Mouse (Mus musculus) embryonic facial prominence, embryonic 12.5 days (tissue): Measurements from ENCODE around the gene Ppp1r1b. TPM values are rescaled to one million over a fixed set of nuclear protein-coding genes. Genes with fewer than 3 reads are reported as not detected.

ENCODE experiments used
- ATAC-seq: fragments of 200-750 bp; cut with Nextera tagmentation; 2 replicates; pipeline ENCODE4 v1.8.0; 2017; ENCODE audit not compliant: insufficient number of reproducible peaks, insufficient read depth, low FRiP score, low TSS enrichment
- H3K27ac ChIP-seq: fragments of 300-500 bp; sonication (generic); 2 replicates; pipeline ENCODE4 v1.5.1; 2016; ENCODE audit warnings: mild to moderate bottlenecking
- H3K27me3 ChIP-seq: fragments of 300-500 bp; sonication (generic); 2 replicates; pipeline ENCODE4 v1.6.1; 2016; ENCODE audit warnings: mild to moderate bottlenecking, moderate library complexity
- H3K36me3 ChIP-seq: fragments of 300-500 bp; sonication (generic); 2 replicates; pipeline ENCODE4 v1.6.1; 2016; ENCODE audit warnings: mild to moderate bottlenecking
- H3K4me1 ChIP-seq: fragments of 300-500 bp; sonication (generic); 2 replicates; pipeline ENCODE4 v1.6.1; 2016
- H3K4me2 ChIP-seq: fragments of 300-500 bp; sonication (generic); replicated peaks from 2 replicates; pipeline ENCODE4 v1.6.1; 2016; ENCODE audit warnings: mild to moderate bottlenecking, moderate library complexity
- H3K4me3 ChIP-seq: fragments of 300-500 bp; sonication (generic); 2 replicates; pipeline ENCODE4 v1.5.1; 2016; ENCODE audit warnings: mild to moderate bottlenecking
- H3K9ac ChIP-seq: fragments of 300-500 bp; sonication (generic); 2 replicates; pipeline ENCODE4 v1.6.1; 2016; ENCODE audit warnings: mild to moderate bottlenecking, moderate library complexity
- H3K9me3 ChIP-seq: fragments of 300-500 bp; sonication (generic); 2 replicates; pipeline ENCODE4 v1.6.1; 2016; ENCODE audit warnings: mild to moderate bottlenecking, moderate library complexity
- WGBS: fragments of 180-500 bp; shearing (Covaris S2); methylation state at CpG from one replicate; pipeline ENCODE4 v1.1.7; 2016; 5-methylcytosine and 5-hydroxymethylcytosine counted together
- polyA plus RNA-seq: library from polyadenylated mRNA; unstranded; fragments of >200 nt; fragmentation: Nextera tagmentation; extraction: Ambion mirVana; gene quantifications from 2 replicates; pipeline ENCODE4 v1.2.1, GENCODE M21; 2016

The Ppp1r1b gene
- polyA plus RNA-seq, 1 experiment from 2014 or later = 1.0 TPM

DNA sequence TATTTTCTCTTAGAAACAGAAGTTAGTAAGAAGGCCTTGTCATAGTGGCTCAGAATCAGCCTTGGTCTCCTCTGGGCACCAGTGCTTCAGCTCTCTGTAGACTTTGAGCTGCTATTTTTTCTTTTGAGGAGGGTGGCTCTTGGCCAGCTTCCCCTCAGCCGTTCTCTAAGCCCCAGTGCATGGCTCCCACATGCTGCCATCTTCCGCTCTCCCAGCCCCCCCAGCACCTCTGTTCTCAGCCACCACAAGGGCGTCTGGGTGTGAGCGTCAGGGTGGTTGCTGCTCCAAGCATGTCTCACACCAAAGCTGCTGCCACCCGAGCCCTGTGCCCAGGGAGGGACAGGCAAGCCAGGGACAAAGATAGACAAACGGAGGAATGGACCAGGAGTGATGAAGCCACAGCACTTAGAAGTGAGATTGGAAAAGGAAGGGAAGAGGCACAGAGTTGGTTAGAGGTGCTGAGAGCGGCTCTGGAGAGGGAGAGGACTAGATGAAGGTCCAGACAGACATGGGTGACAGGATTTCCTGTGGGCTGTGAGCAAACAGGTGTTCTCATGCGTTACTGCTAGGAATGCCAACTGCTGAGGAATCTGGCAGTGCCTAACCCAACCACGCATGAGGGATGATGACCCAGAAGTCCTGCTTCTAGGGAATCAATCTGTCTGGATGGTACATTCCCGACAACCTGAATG, 19.1 kb downstream of the Ppp1r1b start:
- ATAC-seq = no peak
- no peaks in the 10 kb centered on the region for H3K36me3 ChIP-seq
- H3K9ac ChIP-seq = no peak overlapping the region
- peaks cover 13% of the 10 kb centered on the region for H3K4me1 ChIP-seq
- H3K4me2 ChIP-seq = no peak overlapping the region
- H3K9me3 ChIP-seq = no peaks in the 10 kb centered on the region
- WGBS = 83% methylated on average over 10 of the region's 10 CpGs
- H3K27ac ChIP-seq = no peak overlapping the region
- no peaks in the 10 kb centered on the region for H3K27me3 ChIP-seq
- H3K4me3 ChIP-seq = no peak overlapping the region

DNA sequence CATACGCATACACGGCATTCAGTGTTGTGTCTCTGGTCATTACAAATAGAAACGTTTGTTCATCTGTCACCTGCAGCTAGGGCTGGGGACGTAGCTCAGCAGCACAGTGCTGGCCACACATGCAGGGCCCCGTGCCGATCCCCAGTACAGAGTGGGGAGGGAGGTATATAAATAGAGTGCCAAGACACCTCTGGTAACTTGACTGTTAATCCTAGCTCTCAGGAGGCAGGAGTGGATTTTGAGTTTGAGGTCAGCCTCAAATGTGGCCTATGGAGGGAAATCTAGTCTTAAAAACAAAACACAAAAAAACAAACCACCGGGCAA, 19.6 kb downstream of the Ppp1r1b start:
- H3K27ac ChIP-seq = no peak overlapping the region
- H3K4me3 ChIP-seq = no peak overlapping the region
- no peak for ATAC-seq
- WGBS = 83% methylated on average over 7 of the region's 7 CpGs
- H3K9ac ChIP-seq = no peak overlapping the region
- H3K27me3 ChIP-seq = no peaks in the 10 kb centered on the region
- H3K9me3 ChIP-seq = no peaks in the 10 kb centered on the region
- H3K36me3 ChIP-seq = 0 out of 2 replicates have a peak, but pooled peaks cover under 1% of the 10 kb centered on the region
- H3K4me2 ChIP-seq = no peak overlapping the region
- peaks cover 12% of the 10 kb centered on the region for H3K4me1 ChIP-seq

DNA sequence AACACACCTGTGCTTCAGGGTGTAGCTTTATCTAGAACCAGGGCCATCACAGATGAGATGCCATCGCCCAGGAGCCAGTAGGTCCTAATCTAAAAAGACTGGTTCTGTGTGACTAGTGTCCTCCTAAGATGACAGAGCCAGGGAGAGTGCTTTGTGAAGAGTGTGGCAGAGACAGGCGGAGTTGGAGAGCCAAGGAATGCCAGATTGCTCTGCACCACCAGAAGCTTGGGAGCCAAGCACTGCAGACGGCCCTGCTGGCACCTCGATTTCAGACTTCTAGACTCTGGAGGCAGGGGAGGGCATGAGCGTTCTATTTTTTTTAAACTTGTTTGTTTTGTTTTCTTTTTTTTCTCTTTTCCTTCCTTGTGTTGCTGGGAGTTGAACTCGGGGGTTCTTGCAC, 21.1 kb downstream of the Ppp1r1b start:
- Histone ChIP-seq H3K36me3 (peaks cover 7% of the 10 kb centered on the region; the same call in 1 of the 2 replicates), H3K9ac (no peak overlapping the region), H3K4me2 (no peak overlapping the region), H3K27ac (no peak overlapping the region), H3K4me3 (no peak overlapping the region), H3K9me3 (no peaks in the 10 kb centered on the region), H3K27me3 (no peaks in the 10 kb centered on the region), H3K4me1 (peaks cover 12% of the 10 kb centered on the region)
- ATAC-seq = no peak
- WGBS = 82% methylated on average over 6 of the region's 6 CpGs

DNA sequence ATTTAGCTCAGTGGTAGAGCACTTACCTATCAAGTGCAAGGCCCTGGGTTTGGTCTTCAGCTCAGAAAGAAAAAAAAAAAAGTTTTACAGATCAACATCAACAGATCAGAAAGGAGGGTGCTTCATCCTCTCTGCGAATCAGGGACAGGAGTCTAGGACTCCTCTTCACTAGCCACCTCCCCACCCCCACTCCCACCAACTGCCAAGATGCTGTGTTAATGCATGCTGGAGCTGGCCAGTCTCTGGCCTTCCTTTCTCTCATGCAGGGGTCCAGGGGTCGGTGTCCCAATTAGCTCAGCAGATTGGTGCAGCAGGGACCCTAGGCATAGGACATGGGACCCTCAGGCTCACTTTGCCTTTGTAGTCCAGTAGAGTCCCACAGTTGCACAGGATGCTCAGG, 22.4 kb downstream of the Ppp1r1b start:
- peaks cover 12% of the 10 kb centered on the region for H3K4me1 ChIP-seq
- no peaks in the 10 kb centered on the region for H3K9me3 ChIP-seq
- H3K36me3 ChIP-seq = peaks cover 20% of the 10 kb centered on the region
- no peak overlapping the region for H3K4me2 ChIP-seq
- H3K4me3 ChIP-seq = no peak overlapping the region
- H3K27me3 ChIP-seq = no peaks in the 10 kb centered on the region
- WGBS = 67% methylated on average over 2 of the region's 2 CpGs
- no peak overlapping the region for H3K9ac ChIP-seq
- ATAC-seq = no peak
- H3K27ac ChIP-seq = no peak overlapping the region

DNA sequence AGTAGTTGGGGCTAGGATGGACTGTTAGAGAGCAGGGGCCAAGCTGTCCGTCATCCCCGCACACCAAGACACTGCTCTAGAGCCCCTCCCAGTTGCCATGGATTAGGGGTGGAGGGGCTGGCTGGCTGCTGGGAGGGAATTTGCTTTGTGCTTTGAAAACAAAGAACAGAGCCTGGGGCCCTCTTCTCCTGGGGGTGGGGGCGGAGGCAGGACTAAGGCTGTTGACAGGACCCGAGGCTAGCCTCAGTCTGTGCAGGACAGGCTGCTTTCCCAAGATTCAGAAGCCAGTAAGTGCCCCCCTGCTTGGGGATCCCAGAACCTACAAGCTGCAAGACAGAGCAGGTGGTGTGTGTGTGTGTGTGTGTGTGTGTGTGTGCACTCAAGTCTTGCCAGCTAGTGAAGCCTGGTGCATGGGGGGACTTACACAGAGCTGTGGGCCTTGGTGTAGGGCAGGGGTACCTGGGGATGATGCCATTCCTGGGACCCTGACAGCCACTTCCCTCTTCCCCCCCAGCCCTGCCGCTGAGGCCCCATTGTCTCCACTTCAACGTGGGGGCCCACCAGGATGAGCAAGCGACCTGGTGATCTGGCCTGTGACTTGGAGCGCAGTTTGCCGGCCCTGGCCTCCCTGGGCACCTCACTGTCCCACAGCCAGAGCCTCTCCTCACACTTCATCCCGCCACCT, 23.5 kb downstream of the Ppp1r1b start:
- WGBS = 38% methylated on average over 10 of the region's 10 CpGs
- no peak overlapping the region for H3K9ac ChIP-seq
- H3K4me1 ChIP-seq = peaks cover 12% of the 10 kb centered on the region
- H3K9me3 ChIP-seq = no peaks in the 10 kb centered on the region
- no peaks in the 10 kb centered on the region for H3K27me3 ChIP-seq
- no peak overlapping the region for H3K4me3 ChIP-seq
- ATAC-seq = no peak
- H3K27ac ChIP-seq = no peak overlapping the region
- 0 out of 2 replicates have a peak overlapping the region, but pooled peaks have one; percentile 3 for H3K4me2 ChIP-seq
- H3K36me3 ChIP-seq = peaks cover 31% of the 10 kb centered on the region

DNA sequence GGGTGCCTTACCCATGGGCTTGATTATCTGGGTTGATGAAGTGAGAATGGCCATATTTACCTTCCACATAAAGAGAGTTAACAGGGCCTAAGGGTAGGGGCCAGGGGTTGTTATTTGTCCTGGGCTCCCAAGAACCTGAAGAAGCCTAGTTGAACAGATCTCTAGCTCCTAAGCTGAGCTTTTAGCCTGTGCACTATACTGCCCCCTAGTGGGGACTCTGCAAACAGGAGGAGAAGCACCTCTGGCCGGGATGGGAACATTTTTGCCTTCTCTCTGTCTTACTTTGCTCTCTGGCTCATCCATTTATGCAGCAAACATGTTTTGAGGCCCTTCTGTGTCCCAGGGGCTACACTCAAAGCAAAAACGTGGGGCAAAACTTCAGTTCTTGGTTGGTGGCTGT, 24.2 kb downstream of the Ppp1r1b start:
- no peak overlapping the region for H3K4me3 ChIP-seq
- no peak overlapping the region for H3K27ac ChIP-seq
- no peaks in the 10 kb centered on the region for H3K9me3 ChIP-seq
- peaks cover 12% of the 10 kb centered on the region for H3K4me1 ChIP-seq
- H3K4me2 ChIP-seq = no peak overlapping the region
- 8% methylated on average over 2 of the region's 2 CpGs for WGBS
- ATAC-seq = no peak
- peaks cover 38% of the 10 kb centered on the region for H3K36me3 ChIP-seq
- H3K9ac ChIP-seq = no peak overlapping the region
- H3K27me3 ChIP-seq = no peaks in the 10 kb centered on the region

DNA sequence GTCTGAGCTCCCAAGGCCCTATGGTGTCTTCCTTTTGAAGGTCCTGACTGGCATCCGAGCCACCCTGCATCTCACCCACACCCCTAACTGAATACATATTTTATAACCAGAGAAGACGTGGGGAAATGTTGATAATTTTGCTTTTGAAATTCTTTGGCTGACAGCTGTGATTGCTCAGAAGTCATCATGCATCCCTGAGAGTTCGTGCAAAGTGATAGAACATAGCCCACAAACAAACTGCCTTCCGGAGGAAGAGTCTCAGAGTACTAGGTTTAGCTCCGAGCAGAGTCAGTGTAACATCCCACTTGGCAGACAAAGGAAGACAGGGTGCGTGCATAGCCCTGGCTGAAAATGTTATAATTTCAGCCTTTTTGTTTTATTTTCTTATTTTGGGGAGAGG, 25.0 kb downstream of the Ppp1r1b start:
- H3K9ac ChIP-seq = no peak overlapping the region
- H3K4me3 ChIP-seq = no peak overlapping the region
- WGBS = 86% methylated on average over 6 of the region's 6 CpGs
- H3K4me1 ChIP-seq = peaks cover 12% of the 10 kb centered on the region
- no peak for ATAC-seq
- peaks cover 47% of the 10 kb centered on the region for H3K36me3 ChIP-seq
- no peaks in the 10 kb centered on the region for H3K27me3 ChIP-seq
- no peak overlapping the region for H3K27ac ChIP-seq
- H3K4me2 ChIP-seq = no peak overlapping the region
- no peaks in the 10 kb centered on the region for H3K9me3 ChIP-seq

DNA sequence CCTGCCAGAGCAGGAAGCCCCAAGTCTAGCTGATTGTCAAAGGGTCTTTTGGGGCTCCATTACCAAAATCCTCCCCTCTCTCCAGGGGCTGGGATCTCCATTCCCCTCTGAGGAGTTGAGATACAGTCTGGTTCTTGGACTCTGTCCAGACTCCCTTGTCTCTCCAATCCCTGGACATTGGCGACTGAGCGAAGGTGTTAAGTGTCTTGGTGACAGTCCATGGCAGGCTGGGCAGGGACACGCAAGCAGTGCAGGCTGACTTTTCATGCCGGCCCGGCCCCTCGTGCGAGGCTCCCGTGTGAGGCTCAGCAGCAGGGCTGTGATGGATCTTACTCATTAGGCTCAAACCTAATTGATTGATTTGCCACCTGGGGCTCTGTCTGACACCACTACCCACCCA, 26.1 kb downstream of the Ppp1r1b start:
- no peaks in the 10 kb centered on the region for H3K9me3 ChIP-seq
- H3K4me1 ChIP-seq = peaks cover 12% of the 10 kb centered on the region
- 83% methylated on average over 8 of the region's 8 CpGs for WGBS
- H3K4me3 ChIP-seq = no peak overlapping the region
- no peak overlapping the region for H3K9ac ChIP-seq
- H3K36me3 ChIP-seq = peaks cover 57% of the 10 kb centered on the region
- H3K4me2 ChIP-seq = no peak overlapping the region
- no peak overlapping the region for H3K27ac ChIP-seq
- no peak for ATAC-seq
- H3K27me3 ChIP-seq = no peaks in the 10 kb centered on the region

DNA sequence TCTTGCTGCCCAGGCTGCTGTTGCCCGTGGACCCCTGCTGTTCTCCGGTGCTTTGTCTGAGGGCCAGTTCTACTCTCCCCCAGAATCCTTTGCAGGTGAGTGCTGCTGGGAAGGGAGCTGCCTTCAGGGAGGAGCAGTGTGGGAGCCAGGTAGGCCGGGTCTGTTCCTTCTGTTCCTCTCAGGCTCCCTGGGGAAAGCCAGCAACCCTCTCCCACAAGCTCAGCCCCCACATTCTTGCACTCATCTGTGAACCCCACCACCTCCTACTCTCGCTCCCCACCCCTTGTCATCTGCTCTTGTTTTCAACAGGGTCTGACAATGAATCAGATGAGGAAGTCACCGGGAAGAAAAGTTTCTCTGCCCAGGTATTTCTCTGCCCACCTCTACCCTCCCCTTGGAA, 28.6 kb downstream of the Ppp1r1b start:
- Histone ChIP-seq H3K27me3 (no peaks in the 10 kb centered on the region), H3K4me2 (no peak overlapping the region), H3K9ac (no peak overlapping the region), H3K9me3 (no peaks in the 10 kb centered on the region), H3K4me1 (peaks cover 4% of the 10 kb centered on the region), H3K36me3 (peaks cover 72% of the 10 kb centered on the region), H3K4me3 (no peak overlapping the region), H3K27ac (no peak overlapping the region)
- WGBS = 75% methylated on average over 5 of the region's 5 CpGs
- ATAC-seq = no peak

DNA sequence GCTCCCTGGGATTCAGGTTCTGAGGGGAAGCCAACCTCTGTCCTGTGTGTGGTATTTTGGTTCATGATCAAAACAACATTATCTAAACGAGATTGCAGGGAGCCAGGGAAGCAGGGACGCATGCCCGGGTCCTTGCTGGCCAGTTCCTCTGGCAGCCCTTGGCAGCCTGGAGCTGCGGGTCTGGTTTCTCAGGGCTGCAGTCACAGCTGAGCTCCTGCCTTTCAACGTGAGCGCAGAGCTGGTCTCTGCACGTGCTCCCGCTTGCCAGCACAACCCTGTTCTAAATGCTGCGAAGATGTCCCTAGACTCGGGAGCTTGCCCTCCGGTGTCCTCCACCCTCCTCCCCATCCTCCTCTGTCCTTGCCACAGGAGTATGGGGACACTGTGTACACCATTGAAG, 29.6 kb downstream of the Ppp1r1b start:
- Histone ChIP-seq H3K27me3 (no peaks in the 10 kb centered on the region), H3K36me3 (peaks cover 72% of the 10 kb centered on the region), H3K4me3 (no peak overlapping the region), H3K9ac (no peak overlapping the region), H3K9me3 (no peaks in the 10 kb centered on the region), H3K27ac (no peak overlapping the region), H3K4me2 (no peak overlapping the region), H3K4me1 (no peaks in the 10 kb centered on the region)
- 82% methylated on average over 11 of the region's 11 CpGs for WGBS
- no peak for ATAC-seq

DNA sequence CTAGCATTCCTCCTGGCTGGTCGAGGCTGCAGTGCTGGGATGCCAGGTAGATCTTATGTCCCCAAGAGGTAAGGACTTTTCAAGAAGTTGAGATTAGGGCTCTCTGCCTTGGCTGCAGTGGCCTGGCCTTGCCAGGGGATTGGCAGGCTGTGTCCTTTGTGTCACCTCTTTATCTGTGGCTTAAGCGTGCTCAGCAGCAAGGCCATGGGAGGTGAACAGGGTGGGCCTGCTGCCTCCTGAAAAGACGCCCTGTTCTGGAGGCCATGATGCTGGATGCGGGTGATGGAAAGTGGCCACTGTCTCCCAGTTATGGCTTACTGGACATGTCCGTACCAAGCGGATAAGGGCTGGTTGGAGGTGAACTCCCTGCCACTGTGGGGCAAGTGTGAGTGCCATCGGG, 31.2 kb downstream of the Ppp1r1b start:
- no peak overlapping the region for H3K9ac ChIP-seq
- no peak overlapping the region for H3K4me3 ChIP-seq
- H3K27ac ChIP-seq = no peak overlapping the region
- no peak for ATAC-seq
- H3K9me3 ChIP-seq = no peaks in the 10 kb centered on the region
- no peaks in the 10 kb centered on the region for H3K4me1 ChIP-seq
- H3K4me2 ChIP-seq = no peak overlapping the region
- WGBS = 84% methylated on average over 7 of the region's 7 CpGs
- H3K36me3 ChIP-seq = peaks cover 64% of the 10 kb centered on the region
- H3K27me3 ChIP-seq = peaks cover 8% of the 10 kb centered on the region

DNA sequence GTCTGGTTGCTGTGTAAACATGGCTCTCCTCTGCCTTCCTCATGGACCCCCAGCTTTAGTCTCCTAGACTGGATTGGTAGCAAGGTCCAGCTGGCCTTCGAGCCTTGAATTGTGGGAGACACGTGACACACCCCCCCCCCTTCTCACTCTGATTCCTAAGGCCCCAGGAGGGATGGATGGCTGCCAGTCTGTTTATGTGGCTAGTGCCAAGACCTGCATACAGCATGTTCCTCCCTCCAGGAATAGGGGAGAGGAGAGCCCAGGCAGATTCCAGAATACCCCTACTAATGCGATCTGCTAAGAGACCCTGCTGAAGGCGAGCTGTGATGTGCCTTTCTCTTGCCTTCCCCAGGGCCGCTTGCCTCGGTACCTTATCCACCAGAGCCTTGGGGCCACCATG, 31.9 kb downstream of the Ppp1r1b start:
- Histone ChIP-seq H3K36me3 (peaks cover 57% of the 10 kb centered on the region), H3K27me3 (peaks cover 16% of the 10 kb centered on the region)
- no peak for ATAC-seq

More for the DNA sequence above, 31.9 kb downstream of the Ppp1r1b start:
- WGBS = 85% methylated on average over 6 of the region's 6 CpGs
- no peak overlapping the region for H3K4me3 ChIP-seq
- H3K27ac ChIP-seq = no peak overlapping the region
- H3K4me1 ChIP-seq = no peaks in the 10 kb centered on the region
- no peaks in the 10 kb centered on the region for H3K9me3 ChIP-seq
- no peak overlapping the region for H3K9ac ChIP-seq
- H3K4me2 ChIP-seq = no peak overlapping the region
